ENCODE assay signal across 10 mouse cellular contexts in genomic region chr19:53568553-53568952, GRCm38 (mm10).
"Had no signal": no experiment of that assay in that cellular context is flagged by ENCODE, and none has a peak within 500 bp of the region (broad histone marks: within the 10 kb centered on the region; RNA-seq: fewer than 3 reads in every experiment).

No protein-coding gene starts in this region.

- H3K9ac ChIP-seq: limb, embryonic 13.5 days; liver, embryonic 14.5 days; neural tube, embryonic 15.5 days had no signal

- H3K36me3 ChIP-seq: limb, embryonic 13.5 days; neural tube, embryonic 15.5 days had no signal

- H3K4me1 ChIP-seq: limb, embryonic 13.5 days had no signal

- H3K4me2 ChIP-seq: limb, embryonic 13.5 days had no signal

- H3K9me3 ChIP-seq: limb, embryonic 13.5 days; neural tube, embryonic 15.5 days had no signal

- H3K27me3 ChIP-seq: limb, embryonic 13.5 days; neural tube, embryonic 15.5 days had no signal

- H3K4me3 ChIP-seq: layer of hippocampus, adult 2 months; limb, embryonic 13.5 days; myocyte; neural tube, embryonic 15.5 days had no signal

- H3K27ac ChIP-seq: layer of hippocampus, adult 2 months; limb, embryonic 13.5 days; liver, embryonic 14.5 days; neural tube, embryonic 15.5 days had no signal

- DNase-seq: kidney, postnatal 10 days; kidney, postnatal 4 days; lung, adult 18-20 months; thymus, adult 2 months; thymus, postnatal 25 days had no signal
